Mouse (Mus musculus) olfactory bulb, adult 2 months (tissue): ENCODE measurements around the gene Ddx1. TPM values are rescaled to one million over a fixed set of nuclear protein-coding genes. Genes with fewer than 3 reads are reported as not detected.
"Not testable (repeated sequence)": the region's sequence is repeated elsewhere in the genome, so short reads cannot be mapped to it uniquely, and the experiment has no call there.

Source experiments
- H3K27ac ChIP-seq: fragments of 200-500 bp; 2 replicates; pipeline ENCODE4 v1.5.1; 2012; ENCODE audit warnings: low read depth, low read length; ENCODE audit not compliant: insufficient read depth
- H3K4me1 ChIP-seq: fragments of 200-500 bp; 2 replicates; pipeline ENCODE4 v1.6.1; 2012; ENCODE audit warnings: low read length; ENCODE audit not compliant: control insufficient read depth, insufficient read depth
- H3K4me3 ChIP-seq: fragments of 200-500 bp; 2 replicates; pipeline ENCODE4 v1.5.1; 2012; ENCODE audit warnings: mild to moderate bottlenecking, low read depth, low read length, moderate library complexity; ENCODE audit not compliant: insufficient read depth
- CTCF ChIP-seq: fragments of 200-500 bp; IDR thresholded peaks from 2 replicates; pipeline ENCODE4 v1.5.1; 2012; ENCODE audit warnings: low read depth, mild to moderate bottlenecking, low read length, moderate library complexity; ENCODE audit not compliant: insufficient read depth
- POLR2A ChIP-seq: fragments of 200-500 bp; IDR thresholded peaks from 2 replicates; pipeline ENCODE4 v1.6.1; 2012; ENCODE audit warnings: mild to moderate bottlenecking, low read depth, low read length, moderate library complexity; ENCODE audit not compliant: insufficient read depth
- WGBS: fragments of 180-500 bp; shearing (Covaris S2); methylation state at CpG from one replicate; pipeline ENCODE4 v1.1.7; 2018; 5-methylcytosine and 5-hydroxymethylcytosine counted together
- polyA plus RNA-seq: library from polyadenylated mRNA; stranded (reverse); fragments of >200 nt; gene quantifications from 2 replicates; pipeline ENCODE4 v1.2.4, GENCODE M21; 2012; ENCODE audit warnings: low replicate concordance; ENCODE audit not compliant: missing spikeins, insufficient read depth, insufficient read length

Gene Ddx1
- polyA plus RNA-seq, 1 experiment = 126 TPM

- Histone ChIP-seq H3K4me3 (no peak overlapping the region), H3K4me1 (no peaks in the 10 kb centered on the region), H3K27ac (no peak overlapping the region)
- TF ChIP-seq POLR2A = no peak
- no peak for TF ChIP-seq CTCF
- WGBS = 82% methylated on average over 11 of the region's 11 CpGs
These were observed 60.8 kb downstream of the Ddx1 start for GRCm38 (mm10) chr12:13188059-13188700.

- WGBS = 95% methylated on average over 4 of the region's 4 CpGs
- TF ChIP-seq POLR2A (no peak), CTCF (no peak)
- Histone ChIP-seq H3K27ac (no peak overlapping the region), H3K4me3 (no peak overlapping the region), H3K4me1 (peaks cover 2% of the 10 kb centered on the region; the same call in 1 of the 2 replicates)
These were observed 62.8 kb downstream of the Ddx1 start for GRCm38 (mm10) chr12:13186209-13186608.

- TF ChIP-seq CTCF = no peak
- no peak overlapping the region for H3K4me3 ChIP-seq
- WGBS = 81% methylated on average over 11 of the region's 11 CpGs
- H3K27ac ChIP-seq = no peak overlapping the region
- H3K4me1 ChIP-seq = peaks cover 7% of the 10 kb centered on the region
These were observed 64.1 kb downstream of the Ddx1 start for GRCm38 (mm10) chr12:13184873-13185361.

- WGBS = 94% methylated on average over 4 of the region's 4 CpGs
- not testable (repeated sequence) for H3K4me1 ChIP-seq, H3K27ac ChIP-seq, H3K4me3 ChIP-seq
These were observed 64.9 kb downstream of the Ddx1 start for GRCm38 (mm10) chr12:13184136-13184535.

- Histone ChIP-seq H3K4me3 (no peak overlapping the region), H3K4me1 (peaks cover 9% of the 10 kb centered on the region), H3K27ac (no peak overlapping the region)
- TF ChIP-seq POLR2A = no peak
- TF ChIP-seq CTCF = no peak
- WGBS = 85% methylated on average over 8 of the region's 8 CpGs
These were observed 66.8 kb downstream of the Ddx1 start for GRCm38 (mm10) chr12:13182220-13182619.

- TF ChIP-seq CTCF (no peak), POLR2A (no peak)
- WGBS = 86% methylated on average over 6 of the region's 6 CpGs
These were observed 67.3 kb downstream of the Ddx1 start for GRCm38 (mm10) chr12:13181721-13182120.

GRCm38 (mm10) chr12:13180715-13181335 is 68.2 kb downstream of the Ddx1 start:
- Histone ChIP-seq H3K4me3 (no peak overlapping the region), H3K4me1 (peaks cover 9% of the 10 kb centered on the region), H3K27ac (no peak overlapping the region)
- TF ChIP-seq CTCF = no peak
- TF ChIP-seq POLR2A = no peak
- WGBS = 28% methylated on average over 9 of the region's 9 CpGs

More at GRCm38 (mm10) chr12:13181721-13182120, 67.3 kb downstream of the Ddx1 start:
- H3K4me1 ChIP-seq = peaks cover 9% of the 10 kb centered on the region
- H3K27ac ChIP-seq = no peak overlapping the region
- H3K4me3 ChIP-seq = no peak overlapping the region

GRCm38 (mm10) chr12:13180332-13180714 is 68.7 kb downstream of the Ddx1 start:
- Histone ChIP-seq H3K27ac (no peak overlapping the region), H3K4me3 (no peak overlapping the region)
- no peak for TF ChIP-seq POLR2A
- TF ChIP-seq CTCF = no peak

GRCm38 (mm10) chr12:13177606-13178005 is 71.4 kb downstream of the Ddx1 start:
- WGBS = 81% methylated on average over 6 of the region's 6 CpGs
- TF ChIP-seq POLR2A (no peak), CTCF (no peak)
- Histone ChIP-seq H3K4me1 (peaks cover 9% of the 10 kb centered on the region), H3K4me3 (no peak overlapping the region), H3K27ac (no peak overlapping the region)

More at GRCm38 (mm10) chr12:13180332-13180714, 68.7 kb downstream of the Ddx1 start:
- peaks cover 9% of the 10 kb centered on the region for H3K4me1 ChIP-seq
